Mouse (Mus musculus): Measurements from ENCODE around the gene Hsd17b14. TPM values are rescaled to one million over a fixed set of nuclear protein-coding genes. Genes with fewer than 3 reads are reported as not detected.

The Hsd17b14 gene
- polyA plus RNA-seq, 1 experiment from 2014 or later: 2.5 TPM

DNA sequence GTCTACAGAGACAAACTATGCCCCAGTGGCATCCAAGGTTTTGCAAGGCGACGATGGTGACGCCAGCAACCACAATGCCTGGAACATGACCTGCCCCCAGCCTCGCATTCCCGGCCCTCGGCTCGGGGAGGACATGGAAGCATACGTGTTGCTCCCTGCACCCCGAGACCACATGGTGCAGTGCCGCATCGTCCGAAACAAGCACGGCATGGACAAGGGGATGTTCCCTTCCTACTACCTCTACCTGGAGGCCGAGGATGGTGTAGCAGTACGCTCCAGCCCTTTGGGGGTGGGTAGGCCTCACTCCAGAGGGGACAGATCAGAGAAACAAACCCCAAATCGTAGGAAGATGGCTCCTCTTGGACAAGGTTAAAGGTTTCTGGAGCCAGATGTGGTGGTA lies 36.1 kb upstream of the Hsd17b14 start:
- Histone ChIP-seq H3K9me3 (ENCODE audit: control insufficient read depth, low read length) (no peaks in the 10 kb centered on the region), H3K27me3 (replicated peaks; ENCODE audit: control insufficient read depth, insufficient read depth, low read length) (no peaks in the 10 kb centered on the region), H3K4me3 (ENCODE audit: low read depth, low read length) (no peak overlapping the region), H3K4me2 (ENCODE audit: low read length) (no peak overlapping the region), H3K27ac (ENCODE audit: low read depth) (no peak overlapping the region), H3K4me1 (replicated peaks; ENCODE audit: control insufficient read depth, insufficient read depth, low read length) (peaks cover 24% of the 10 kb centered on the region), H3K36me3 (ENCODE audit: control insufficient read depth, insufficient read depth, low read length) (peaks cover 8% of the 10 kb centered on the region; the same call in 1 of the 2 replicates), H3K9ac (ENCODE audit: low read length) (no peak overlapping the region)
- WGBS: 93% methylated on average over 16 of the region's 16 CpGs
- DNase-seq (ENCODE audit: low spot score) (no peak), ATAC-seq (replicated peaks; ENCODE audit: low FRiP score, low TSS enrichment, low read depth) (no peak)

DNA sequence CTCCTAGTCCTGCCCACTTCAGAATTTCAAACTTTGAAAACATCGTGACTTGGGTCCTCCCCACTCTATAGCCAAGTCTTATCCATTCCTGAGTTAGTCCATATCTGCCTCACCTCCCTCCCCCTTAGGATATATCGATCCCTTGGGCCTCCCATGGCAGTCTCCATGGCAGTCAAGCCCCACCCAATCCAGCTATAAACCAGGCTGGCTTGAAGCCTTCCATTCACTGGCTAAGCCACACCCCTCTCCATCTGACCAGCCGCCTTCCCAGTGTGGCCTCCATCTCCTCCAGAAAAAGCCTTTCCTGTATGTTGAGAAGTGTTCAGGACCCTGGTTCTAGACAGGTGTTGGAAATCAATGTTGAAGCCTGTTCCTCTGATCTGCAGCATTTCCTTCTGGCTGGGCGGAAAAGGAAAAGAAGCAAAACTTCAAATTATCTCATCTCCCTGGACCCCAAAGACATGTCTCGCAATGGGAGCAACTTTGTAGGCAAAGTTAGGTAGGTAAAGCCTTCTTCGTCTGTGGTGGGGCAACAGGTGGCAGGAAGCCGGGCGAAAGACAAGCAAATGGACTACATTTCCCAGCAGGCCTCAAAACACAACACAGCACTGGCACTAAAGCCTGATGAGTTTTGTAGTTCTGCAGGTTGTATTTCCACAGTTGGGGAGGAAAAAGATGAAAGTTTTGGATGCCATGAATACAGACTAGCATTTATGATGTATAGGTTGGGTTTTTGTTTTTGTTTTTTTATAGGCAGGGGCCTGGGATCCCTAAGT lies 35.2 kb upstream of the Hsd17b14 start:
- ATAC-seq (replicated peaks; ENCODE audit: low FRiP score, low TSS enrichment, low read depth) (peak; percentile 21; the same call in 1 of the 2 replicates), DNase-seq (ENCODE audit: low spot score) (no peak)
- no peak overlapping the region; the same call in 1 of the 2 replicates for H3K4me2 ChIP-seq (ENCODE audit: low read length)
- H3K27ac ChIP-seq (ENCODE audit: low read depth): no peak overlapping the region
- no peak overlapping the region for H3K9ac ChIP-seq (ENCODE audit: low read length)
- H3K4me1 ChIP-seq (replicated peaks; ENCODE audit: control insufficient read depth, insufficient read depth, low read length): peaks cover 27% of the 10 kb centered on the region
- H3K36me3 ChIP-seq (ENCODE audit: control insufficient read depth, insufficient read depth, low read length): peaks cover 9% of the 10 kb centered on the region; the same call in 1 of the 2 replicates
- no peaks in the 10 kb centered on the region for H3K27me3 ChIP-seq (replicated peaks; ENCODE audit: control insufficient read depth, insufficient read depth, low read length)
- H3K9me3 ChIP-seq (ENCODE audit: control insufficient read depth, low read length): no peaks in the 10 kb centered on the region
- no peak overlapping the region for H3K4me3 ChIP-seq (ENCODE audit: low read depth, low read length)
- 74% methylated on average over 8 of the region's 8 CpGs for WGBS

DNA sequence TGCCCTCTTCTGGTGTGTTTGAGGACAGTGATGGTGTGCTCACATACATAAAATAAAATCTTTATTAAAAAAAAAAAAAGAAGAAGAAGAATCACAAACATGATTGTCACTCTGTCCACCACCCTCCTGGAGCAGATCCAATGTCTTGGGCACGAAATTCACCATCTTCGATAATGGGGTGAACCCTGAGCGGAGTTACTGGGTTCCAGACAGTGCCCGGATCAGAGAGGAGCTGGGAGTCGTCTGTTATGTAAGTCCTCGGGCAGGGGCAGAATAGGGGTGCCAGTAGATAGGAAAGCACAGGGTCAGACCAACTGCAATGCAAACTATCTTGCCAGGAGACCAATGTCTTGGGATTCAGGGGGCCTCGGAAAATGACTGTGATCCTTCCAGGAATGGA lies 34.1 kb upstream of the Hsd17b14 start:
- ATAC-seq (replicated peaks; ENCODE audit: low FRiP score, low TSS enrichment, low read depth): no peak
- 92% methylated on average over 7 of the region's 7 CpGs for WGBS
- peaks cover 9% of the 10 kb centered on the region; the same call in 1 of the 2 replicates for H3K36me3 ChIP-seq (ENCODE audit: control insufficient read depth, insufficient read depth, low read length)

DNA sequence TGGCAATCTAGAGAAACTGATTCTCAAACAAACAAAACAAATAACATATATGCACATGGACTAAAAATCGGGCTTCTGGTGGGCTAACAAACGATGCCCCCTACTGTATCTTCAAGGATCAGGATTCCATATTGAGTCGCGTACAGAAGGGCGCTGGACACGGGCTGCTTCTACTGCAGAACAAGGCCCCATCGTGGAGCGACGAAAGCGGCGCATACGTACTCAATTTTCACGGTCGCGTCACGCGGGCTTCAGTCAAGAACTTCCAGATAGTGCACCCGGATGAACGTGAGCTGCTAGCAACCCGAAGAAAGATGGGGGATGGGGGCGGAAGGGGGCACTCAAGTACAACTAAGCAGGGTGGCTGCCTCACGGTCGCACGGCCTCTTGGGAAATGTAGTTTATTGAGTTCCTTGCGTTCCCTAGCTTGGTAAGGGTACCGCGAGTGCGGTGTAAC lies 32.9 kb upstream of the Hsd17b14 start:
- Histone ChIP-seq H3K27me3 (replicated peaks; ENCODE audit: control insufficient read depth, insufficient read depth, low read length) (no peaks in the 10 kb centered on the region), H3K36me3 (ENCODE audit: control insufficient read depth, insufficient read depth, low read length) (peaks cover 9% of the 10 kb centered on the region; the same call in 1 of the 2 replicates), H3K9ac (ENCODE audit: low read length) (peak overlapping the region; percentile 58), H3K4me1 (replicated peaks; ENCODE audit: control insufficient read depth, insufficient read depth, low read length) (peaks cover 32% of the 10 kb centered on the region), H3K4me2 (ENCODE audit: low read length) (peak overlapping the region; percentile 50), H3K27ac (ENCODE audit: low read depth) (peak overlapping the region; percentile 86), H3K9me3 (ENCODE audit: control insufficient read depth, low read length) (no peaks in the 10 kb centered on the region), H3K4me3 (ENCODE audit: low read depth, low read length) (peak overlapping the region; percentile 50)
- ATAC-seq (replicated peaks; ENCODE audit: low FRiP score, low TSS enrichment, low read depth) (peak; percentile 56; the same call in 1 of the 2 replicates), DNase-seq (ENCODE audit: low spot score) (peak; percentile 93)
- under 1% methylated on average over 28 of the region's 28 CpGs for WGBS

More for the DNA sequence above, 34.1 kb upstream of the Hsd17b14 start:
- Histone ChIP-seq H3K9me3 (ENCODE audit: control insufficient read depth, low read length) (no peaks in the 10 kb centered on the region), H3K4me1 (replicated peaks; ENCODE audit: control insufficient read depth, insufficient read depth, low read length) (peaks cover 32% of the 10 kb centered on the region), H3K27ac (ENCODE audit: low read depth) (no peak overlapping the region), H3K27me3 (replicated peaks; ENCODE audit: control insufficient read depth, insufficient read depth, low read length) (no peaks in the 10 kb centered on the region), H3K4me3 (ENCODE audit: low read depth, low read length) (no peak overlapping the region), H3K9ac (ENCODE audit: low read length) (no peak overlapping the region), H3K4me2 (ENCODE audit: low read length) (no peak overlapping the region)
- DNase-seq (ENCODE audit: low spot score): no peak

DNA sequence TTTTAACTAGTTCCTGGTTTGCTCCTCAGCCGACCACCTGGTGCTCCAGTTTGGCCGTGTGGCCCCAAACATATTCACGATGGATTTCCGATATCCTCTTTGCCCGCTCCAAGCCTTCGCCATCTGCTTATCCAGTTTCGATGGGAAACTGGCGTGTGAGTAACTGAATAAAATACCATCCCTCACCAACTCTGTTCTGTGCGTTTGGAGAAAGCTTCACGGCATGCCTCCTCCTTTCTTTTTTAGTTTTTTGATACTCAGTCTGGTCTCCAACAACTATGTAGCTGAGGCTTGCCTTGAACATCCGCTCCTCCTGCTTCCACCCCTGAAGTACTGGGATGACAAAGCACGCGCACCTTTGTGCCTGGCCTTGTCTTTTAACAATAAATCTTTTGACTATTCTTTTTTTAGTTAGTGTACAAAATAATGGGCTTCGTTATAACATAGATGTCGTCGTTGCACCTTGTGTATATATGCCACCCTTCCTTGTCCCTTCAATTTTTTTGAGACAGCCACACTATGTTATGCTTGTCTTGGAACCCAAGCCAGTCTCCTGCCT lies 32.4 kb upstream of the Hsd17b14 start:
- peak overlapping the region; percentile 50 for H3K4me2 ChIP-seq (ENCODE audit: low read length)
- peak overlapping the region; percentile 50 for H3K4me3 ChIP-seq (ENCODE audit: low read depth, low read length)
- 57% methylated on average over 16 of the region's 16 CpGs for WGBS
- H3K9ac ChIP-seq (ENCODE audit: low read length): 0 out of 2 replicates have a peak overlapping the region, but pooled peaks have one; percentile 58
- peaks cover 32% of the 10 kb centered on the region for H3K4me1 ChIP-seq (replicated peaks; ENCODE audit: control insufficient read depth, insufficient read depth, low read length)
- peak overlapping the region; percentile 86; the same call in 1 of the 2 replicates for H3K27ac ChIP-seq (ENCODE audit: low read depth)
- no peaks in the 10 kb centered on the region for H3K9me3 ChIP-seq (ENCODE audit: control insufficient read depth, low read length)
- H3K27me3 ChIP-seq (replicated peaks; ENCODE audit: control insufficient read depth, insufficient read depth, low read length): no peaks in the 10 kb centered on the region
- DNase-seq (ENCODE audit: low spot score): no peak
- ATAC-seq (replicated peaks; ENCODE audit: low FRiP score, low TSS enrichment, low read depth): no peak
- peaks cover 9% of the 10 kb centered on the region; the same call in 1 of the 2 replicates for H3K36me3 ChIP-seq (ENCODE audit: control insufficient read depth, insufficient read depth, low read length)

DNA sequence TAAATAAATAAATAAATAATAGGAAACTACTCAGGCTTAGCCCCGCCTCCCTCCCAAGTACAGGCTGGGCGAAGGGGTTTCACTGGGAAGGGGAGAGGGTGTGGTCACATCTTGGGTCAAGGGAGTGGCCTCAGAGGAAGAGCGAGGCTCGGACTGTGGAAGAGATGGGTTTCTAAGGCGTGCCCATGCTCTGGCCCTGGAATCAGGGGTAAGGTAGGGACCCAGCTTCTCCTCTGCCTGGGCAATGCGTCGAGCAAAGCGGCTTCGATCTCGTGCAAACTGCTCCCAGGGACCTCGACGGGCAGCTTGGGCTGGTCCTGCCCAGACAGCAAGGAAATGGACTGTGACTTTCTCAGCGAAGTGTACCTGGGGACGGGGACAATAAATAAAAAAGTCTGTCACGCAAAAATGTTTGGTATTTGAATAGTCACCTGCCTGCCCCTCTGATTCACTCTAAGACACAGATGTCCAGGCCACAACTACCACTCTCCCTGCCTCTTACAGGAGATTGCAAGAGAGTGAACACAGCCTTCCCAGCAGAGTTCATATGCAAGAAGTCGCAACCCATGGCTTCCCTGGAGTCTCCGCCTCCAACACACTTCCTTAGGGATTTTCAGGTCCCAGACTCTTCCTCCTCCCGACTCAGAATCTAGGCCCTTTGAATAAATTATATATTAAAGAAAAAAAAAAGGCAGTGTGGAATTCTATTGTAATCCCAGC lies 31.6 kb upstream of the Hsd17b14 start:
- DNase-seq (ENCODE audit: low spot score): no peak
- Histone ChIP-seq H3K36me3 (ENCODE audit: control insufficient read depth, insufficient read depth, low read length) (peaks cover 9% of the 10 kb centered on the region; the same call in 1 of the 2 replicates), H3K4me1 (replicated peaks; ENCODE audit: control insufficient read depth, insufficient read depth, low read length) (peaks cover 32% of the 10 kb centered on the region), H3K9me3 (ENCODE audit: control insufficient read depth, low read length) (no peaks in the 10 kb centered on the region), H3K27ac (ENCODE audit: low read depth) (no peak overlapping the region), H3K9ac (ENCODE audit: low read length) (no peak overlapping the region), H3K27me3 (replicated peaks; ENCODE audit: control insufficient read depth, insufficient read depth, low read length) (no peaks in the 10 kb centered on the region), H3K4me2 (ENCODE audit: low read length) (peak overlapping the region; percentile 33), H3K4me3 (ENCODE audit: low read depth, low read length) (no peak overlapping the region)
- no peak for ATAC-seq (replicated peaks; ENCODE audit: low FRiP score, low TSS enrichment, low read depth)
- 65% methylated on average over 18 of the region's 18 CpGs for WGBS

DNA sequence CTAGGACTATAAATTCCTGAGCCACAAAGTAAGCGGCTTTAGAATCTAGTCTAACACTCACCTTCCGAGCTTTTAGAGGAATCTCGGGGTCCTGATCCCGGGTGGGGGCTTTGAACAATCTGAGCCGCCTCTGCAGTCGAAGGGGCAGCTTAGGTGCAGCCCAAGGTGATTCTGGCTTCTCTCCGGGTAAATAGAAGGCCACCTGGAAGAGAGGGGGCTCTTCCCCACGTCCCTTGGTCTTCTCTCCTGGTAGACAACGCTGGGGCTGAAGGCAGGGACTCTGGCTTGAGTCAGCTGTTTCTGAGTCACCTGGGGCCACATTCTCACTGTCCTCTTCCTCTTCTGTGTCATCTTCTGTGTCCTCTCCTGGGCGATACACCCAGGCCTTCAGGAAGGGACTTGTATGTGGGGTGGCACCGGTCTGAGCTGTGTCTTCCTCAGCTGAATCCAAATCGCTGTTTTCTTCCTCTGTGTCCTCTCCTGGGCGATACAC lies 31.0 kb upstream of the Hsd17b14 start:
- Histone ChIP-seq H3K27me3 (replicated peaks; ENCODE audit: control insufficient read depth, insufficient read depth, low read length) (no peaks in the 10 kb centered on the region), H3K36me3 (ENCODE audit: control insufficient read depth, insufficient read depth, low read length) (peaks cover 9% of the 10 kb centered on the region; the same call in 1 of the 2 replicates), H3K9me3 (ENCODE audit: control insufficient read depth, low read length) (no peaks in the 10 kb centered on the region), H3K9ac (ENCODE audit: low read length) (no peak overlapping the region; the same call in 1 of the 2 replicates), H3K4me3 (ENCODE audit: low read depth, low read length) (no peak overlapping the region), H3K27ac (ENCODE audit: low read depth) (no peak overlapping the region), H3K4me2 (ENCODE audit: low read length) (peak overlapping the region; percentile 33), H3K4me1 (replicated peaks; ENCODE audit: control insufficient read depth, insufficient read depth, low read length) (peaks cover 32% of the 10 kb centered on the region)
- DNase-seq (ENCODE audit: low spot score) (no peak), ATAC-seq (replicated peaks; ENCODE audit: low FRiP score, low TSS enrichment, low read depth) (no peak)
- WGBS: 76% methylated on average over 13 of the region's 13 CpGs

Data from intestine, embryonic 14.5 days (tissue).